ENCODE assay signal across 8 mouse cellular contexts in the genomic region with DNA sequence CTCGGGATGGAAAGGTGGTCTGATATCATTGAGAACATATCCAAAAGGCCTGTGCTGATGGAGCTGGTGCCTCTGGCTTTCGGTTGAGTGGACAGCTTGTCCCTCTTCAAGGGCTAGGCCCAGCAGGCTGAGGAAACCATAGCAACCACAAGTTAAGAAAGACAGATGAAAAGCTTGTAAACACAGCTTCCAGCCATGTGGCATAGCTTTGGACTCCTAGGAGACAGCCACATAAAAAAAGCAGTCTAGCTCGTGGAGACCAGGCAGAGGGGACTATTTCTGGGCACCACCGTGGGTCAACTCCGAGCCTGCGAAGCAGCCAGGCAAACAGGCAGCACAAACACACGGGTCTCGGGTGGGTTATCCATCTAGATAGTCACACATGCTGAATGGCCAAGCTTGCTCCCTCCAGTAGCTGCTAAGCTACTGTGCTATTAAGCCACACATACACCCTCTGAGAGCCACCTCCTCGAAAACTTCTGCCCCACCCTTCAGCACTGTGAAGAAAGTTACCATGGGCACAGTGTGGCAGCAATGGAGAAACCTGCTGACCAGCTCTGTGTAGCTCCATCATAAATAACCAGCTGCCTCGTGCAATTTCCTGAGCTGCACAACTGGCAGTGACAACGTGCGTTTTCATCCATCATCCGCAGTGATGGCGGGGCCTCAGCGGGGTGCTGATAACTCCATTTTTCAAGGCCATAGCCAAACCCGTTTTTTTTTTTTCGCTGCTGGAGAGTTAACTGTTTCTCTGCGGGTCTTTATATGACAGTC. TPM values are rescaled to one million over a fixed set of nuclear protein-coding genes. Genes with fewer than 3 reads are reported as not detected.
A peak's percentile ranks its signal among the peaks of the same experiment; 100 is the strongest.
DNase-seq lines count a peak whose midpoint lies in the region; ATAC-seq and TF ChIP-seq lines count a peak whose summit lies in the region.

No protein-coding gene starts in this region.

- H3K4me3 ChIP-seq in embryonic facial prominence, embryonic 12.5 days = no peak overlapping the region
- no peak overlapping the region for H3K4me3 ChIP-seq in hindbrain, postnatal 0 days (ENCODE audit: low read length)
- no peak overlapping the region for H3K4me3 ChIP-seq in liver, embryonic 13.5 days (replicated peaks)

- WGBS in embryonic facial prominence, embryonic 12.5 days = 42% methylated on average over 18 of the region's 18 CpGs
- WGBS in hindbrain, postnatal 0 days = 8% methylated on average over 18 of the region's 18 CpGs
- WGBS in liver, embryonic 13.5 days (ENCODE audit: insufficient replicate concordance) = 25% methylated on average over 18 of the region's 18 CpGs

- no peak overlapping the region for H3K4me2 ChIP-seq in embryonic facial prominence, embryonic 12.5 days (replicated peaks)
- peak overlapping the region; percentile 29; the same call in 1 of the 2 replicates for H3K4me2 ChIP-seq in hindbrain, postnatal 0 days (ENCODE audit: low read depth, low read length)
- H3K4me2 ChIP-seq in liver, embryonic 13.5 days = peak overlapping the region; percentile 12; the same call in 1 of the 2 replicates

- H3K4me1 ChIP-seq in embryonic facial prominence, embryonic 12.5 days = peaks cover 34% of the 10 kb centered on the region
- H3K4me1 ChIP-seq in hindbrain, postnatal 0 days (ENCODE audit: insufficient read depth, low read length) = peaks cover 20% of the 10 kb centered on the region
- H3K4me1 ChIP-seq in liver, embryonic 13.5 days (replicated peaks) = peaks cover 29% of the 10 kb centered on the region

- no peaks in the 10 kb centered on the region for H3K9me3 ChIP-seq in embryonic facial prominence, embryonic 12.5 days
- no peaks in the 10 kb centered on the region for H3K9me3 ChIP-seq in hindbrain, postnatal 0 days (ENCODE audit: low read length)
- H3K9me3 ChIP-seq in liver, embryonic 13.5 days (replicated peaks) = no peaks in the 10 kb centered on the region

- peak overlapping the region; percentile 64 for H3K27ac ChIP-seq in embryonic facial prominence, embryonic 12.5 days
- H3K27ac ChIP-seq in hindbrain, postnatal 0 days = peak overlapping the region; percentile 70
- no peak overlapping the region for H3K27ac ChIP-seq in liver, embryonic 13.5 days

- peak; percentile 28 for ATAC-seq in embryonic facial prominence, embryonic 12.5 days (ENCODE audit: insufficient number of reproducible peaks, insufficient read depth, low FRiP score, low TSS enrichment)
- ATAC-seq in hindbrain, postnatal 0 days = peak; percentile 92
- ATAC-seq in liver, embryonic 13.5 days (ENCODE audit: low read depth) = peak; percentile 48; the same call in 1 of the 2 replicates
- no peak for ATAC-seq in CD4-positive, CD25-positive, alpha-beta regulatory T cell, adult 4 months

- peak; percentile 57 for DNase-seq in layer of hippocampus, adult 11-12 months (ENCODE audit: low spot score)
- no peak for DNase-seq in layer of hippocampus, adult 9-10 months (ENCODE audit: low spot score)
- peak; percentile 84 for DNase-seq in hindbrain, postnatal 0 days (ENCODE audit: low spot score)
- DNase-seq in liver, embryonic 13.5 days = no peak
- peak; percentile 32 for DNase-seq in right cerebral cortex, postnatal 25 days
- no peak for DNase-seq in gastrocnemius, postnatal 25 days

- H3K27me3 ChIP-seq in embryonic facial prominence, embryonic 12.5 days = no peaks in the 10 kb centered on the region
- H3K27me3 ChIP-seq in hindbrain, postnatal 0 days (ENCODE audit: insufficient read depth, low read length) = no peaks in the 10 kb centered on the region
- H3K27me3 ChIP-seq in liver, embryonic 13.5 days = no peaks in the 10 kb centered on the region

- no peaks in the 10 kb centered on the region for H3K36me3 ChIP-seq in embryonic facial prominence, embryonic 12.5 days
- no peaks in the 10 kb centered on the region for H3K36me3 ChIP-seq in hindbrain, postnatal 0 days (ENCODE audit: insufficient read depth, low read length)
- H3K36me3 ChIP-seq in liver, embryonic 13.5 days = no peaks in the 10 kb centered on the region

- no peak for TF ChIP-seq CTCF in hindbrain, postnatal 0 days (IDR thresholded peaks at IDR 0.05; ENCODE audit: low read depth)

- no peak overlapping the region for H3K9ac ChIP-seq in embryonic facial prominence, embryonic 12.5 days
- no peak overlapping the region for H3K9ac ChIP-seq in hindbrain, postnatal 0 days (replicated peaks; ENCODE audit: low read length)
- H3K9ac ChIP-seq in liver, embryonic 13.5 days = no peak overlapping the region

RNA-seq across cellular contexts. Expression of a gene that starts 26.0 kb away (rescaled TPM):
- 8.9 and 9.0 TPM in 2 replicates for polyA plus RNA-seq in embryonic facial prominence, embryonic 12.5 days (2016; fragmentation: Nextera tagmentation; extraction: Ambion mirVana)
- total RNA-seq in hindbrain, postnatal 0 days (2014; rRNA removed) = 49.4 and 55.8 TPM in 2 replicates
- polyA plus RNA-seq in hindbrain, postnatal 0 days (2015; fragmentation: Nextera tagmentation; extraction: Ambion mirVana) = 20.6 and 23.7 TPM in 2 replicates
- polyA plus RNA-seq in liver, embryonic 13.5 days (2015; fragmentation: Nextera tagmentation; extraction: Ambion mirVana) = 0.33 and 0.39 TPM in 2 replicates
- under 1 TPM; 0.44 to 0.67 TPM for polyA plus RNA-seq in CD4-positive, CD25-positive, alpha-beta regulatory T cell, adult 4 months (2017; shearing (Covaris generic))
- total RNA-seq in gastrocnemius, postnatal 25 days (2021) = 1 to 10 TPM; 1.8 to 2.1 TPM

Comparison
In these comparisons a context has a peak if more than half of its experiments do, and no peak if none do; other contexts are left out.
1. DNase-seq: peak in layer of hippocampus, adult 11-12 months (single experiment), hindbrain, postnatal 0 days (single experiment) and right cerebral cortex, postnatal 25 days (single experiment); none in layer of hippocampus, adult 9-10 months (single experiment), liver, embryonic 13.5 days (single experiment) and gastrocnemius, postnatal 25 days (single experiment).